In genomic region chr17:23749400-23750191, GRCm38 (mm10) we compare ENCODE assay signal across 10 mouse cellular contexts. TPM values are rescaled to one million over a fixed set of nuclear protein-coding genes. Genes with fewer than 3 reads are reported as not detected.
A peak's percentile ranks its signal among the peaks of the same experiment; 100 is the strongest.
DNase-seq lines count a peak whose midpoint lies in the region; ATAC-seq and TF ChIP-seq lines count a peak whose summit lies in the region.
"Had no signal": no experiment of that assay in that cellular context is flagged by ENCODE, and none has a peak within 500 bp of the region (broad histone marks: within the 10 kb centered on the region; RNA-seq: fewer than 3 reads in every experiment).

No protein-coding gene starts in this region.

- DNase-seq in heart, adult 18-20 months, result no peak
- no peak for DNase-seq in intestine, embryonic 14.5 days (ENCODE audit: low spot score)
- DNase-seq in right cerebral cortex, postnatal 25 days, result no peak
- no peak for DNase-seq in urinary bladder, postnatal 4 days (ENCODE audit: low spot score in 2 of 2)

- H3K4me2 ChIP-seq in heart, embryonic 14.5 days (ENCODE audit: low read length), result peak overlapping the region; percentile 39
- H3K4me2 ChIP-seq in intestine, embryonic 14.5 days (ENCODE audit: low read length), result peak overlapping the region; percentile 5; the same call in 1 of the 2 replicates
- peak overlapping the region; percentile 74 for H3K4me2 ChIP-seq in myocyte (ENCODE audit: low read depth)
- H3K4me2 ChIP-seq: hindbrain, embryonic 15.5 days had no signal

- no peaks in the 10 kb centered on the region for H3K9me3 ChIP-seq in heart, embryonic 14.5 days (ENCODE audit: control insufficient read depth, low read length)
- H3K9me3 ChIP-seq in megakaryocyte, embryonic 14.5 days, result no peaks in the 10 kb centered on the region
- no peaks in the 10 kb centered on the region for H3K9me3 ChIP-seq in intestine, embryonic 14.5 days (ENCODE audit: control insufficient read depth, low read length)
- H3K9me3 ChIP-seq: hindbrain, embryonic 15.5 days had no signal

- peaks cover 38% of the 10 kb centered on the region for H3K27me3 ChIP-seq in heart, embryonic 14.5 days (ENCODE audit: control insufficient read depth, insufficient read depth, low read length)
- H3K27me3 ChIP-seq in megakaryocyte, embryonic 14.5 days (replicated peaks), result peaks cover 30% of the 10 kb centered on the region
- H3K27me3 ChIP-seq in intestine, embryonic 14.5 days (replicated peaks; ENCODE audit: control insufficient read depth, insufficient read depth, low read length), result peaks cover 35% of the 10 kb centered on the region
- H3K27me3 ChIP-seq in myocyte (ENCODE audit: control insufficient read depth, insufficient read depth, insufficient read length), result peaks cover 13% of the 10 kb centered on the region

- no peak for ATAC-seq in heart, embryonic 14.5 days (ENCODE audit: insufficient number of reproducible peaks, insufficient read depth, low FRiP score, low read depth)
- no peak for ATAC-seq in megakaryocyte, adult 5-6 weeks (ENCODE audit: poor library complexity, severe bottlenecking)
- no peak for ATAC-seq in intestine, embryonic 14.5 days (replicated peaks; ENCODE audit: low FRiP score, low TSS enrichment, low read depth)
- ATAC-seq: forebrain, embryonic 16.5 days had no signal

- 0 out of 2 replicates have a peak overlapping the region, but pooled peaks have one; percentile 22 for H3K9ac ChIP-seq in heart, embryonic 14.5 days (ENCODE audit: low read length)
- H3K9ac ChIP-seq in intestine, embryonic 14.5 days (ENCODE audit: low read length), result no peak overlapping the region
- H3K9ac ChIP-seq: hindbrain, embryonic 15.5 days had no signal

- peak overlapping the region in 1 of 2 experiments; percentile 12; a peak in 2 of 4 replicates for H3K4me3 ChIP-seq in heart, embryonic 14.5 days (ENCODE audit: control insufficient read depth in 1 of 2, insufficient read depth in 1 of 2, low read depth in 1 of 2, low read length in 2 of 2)
- peak overlapping the region; percentile 92 for H3K4me3 ChIP-seq in megakaryocyte, embryonic 14.5 days (replicated peaks)
- H3K4me3 ChIP-seq in intestine, embryonic 14.5 days (ENCODE audit: low read depth, low read length), result no peak overlapping the region
- no peak overlapping the region for H3K4me3 ChIP-seq in myocyte
- H3K4me3 ChIP-seq: hindbrain, embryonic 15.5 days had no signal

- no peak overlapping the region for H3K27ac ChIP-seq in heart, embryonic 14.5 days (replicated peaks in 1 of 2; ENCODE audit: control insufficient read depth in 1 of 2, insufficient read depth in 1 of 2, low read depth in 2 of 2, low read length in 2 of 2)
- no peak overlapping the region for H3K27ac ChIP-seq in intestine, embryonic 14.5 days (ENCODE audit: low read depth)
- H3K27ac ChIP-seq: hindbrain, embryonic 15.5 days had no signal

- 77% methylated on average over 11 of the region's 11 CpGs for WGBS in heart, embryonic 14.5 days
- WGBS in intestine, embryonic 14.5 days, result 77% methylated on average over 11 of the region's 11 CpGs

- no peak for TF ChIP-seq POLR2A in myocyte (IDR thresholded peaks at IDR 0.05; ENCODE audit: insufficient read length, low read depth)

- peaks cover 10 to 17% of the 10 kb centered on the region in 2 experiments; a peak in 3 of 4 replicates for H3K4me1 ChIP-seq in heart, embryonic 14.5 days (ENCODE audit: control insufficient read depth in 2 of 2, insufficient read depth in 2 of 2, low read length in 2 of 2)
- peaks cover 50% of the 10 kb centered on the region for H3K4me1 ChIP-seq in megakaryocyte, embryonic 14.5 days
- H3K4me1 ChIP-seq in intestine, embryonic 14.5 days (replicated peaks; ENCODE audit: control insufficient read depth, insufficient read depth, low read length), result peaks cover 14% of the 10 kb centered on the region

- peaks cover 34% of the 10 kb centered on the region for H3K36me3 ChIP-seq in heart, embryonic 14.5 days (ENCODE audit: control insufficient read depth, insufficient read depth, low read length)
- H3K36me3 ChIP-seq in megakaryocyte, embryonic 14.5 days (replicated peaks; ENCODE audit: low read length), result peaks cover 31% of the 10 kb centered on the region
- H3K36me3 ChIP-seq in intestine, embryonic 14.5 days (ENCODE audit: control insufficient read depth, insufficient read depth, low read length), result peaks cover 28% of the 10 kb centered on the region
- H3K36me3 ChIP-seq in myocyte (ENCODE audit: control insufficient read depth, insufficient read depth), result no peaks in the 10 kb centered on the region

- no peak overlapping the region for H3ac ChIP-seq in myocyte (ENCODE audit: control insufficient read depth, insufficient read length)

- no peaks in the 10 kb centered on the region for H3K79me2 ChIP-seq in myocyte (ENCODE audit: control insufficient read depth, insufficient read depth)

TF ChIP-seq in myocyte, 11 proteins besides CTCF, POLR2A, EP300 and RAD21:
- TF ChIP-seq MYOG (IDR thresholded peaks at IDR 0.05; ENCODE audit: control insufficient read depth in 1 of 3, insufficient read depth in 1 of 3, insufficient read length in 2 of 3, low read depth in 2 of 3), result no peak
- TF ChIP-seq MAX (IDR thresholded peaks at IDR 0.05; ENCODE audit: low read depth), result no peak
- TF ChIP-seq POLR2AphosphoS2 (IDR thresholded peaks at IDR 0.05; ENCODE audit: insufficient read length, low read depth), result no peak
- no peak for TF ChIP-seq USF1 (IDR thresholded peaks at IDR 0.05; ENCODE audit: low read depth)
- TF ChIP-seq REST (IDR thresholded peaks at IDR 0.05; ENCODE audit: insufficient read depth, insufficient read length), result no peak
- no peak for TF ChIP-seq CEBPB (IDR thresholded peaks at IDR 0.05; ENCODE audit: insufficient read depth, poor library complexity, severe bottlenecking)
- no peak for TF ChIP-seq TCF3 (IDR thresholded peaks at IDR 0.05; ENCODE audit: insufficient read length, low read depth)
- no peak for TF ChIP-seq E2F4 (IDR thresholded peaks at IDR 0.05; ENCODE audit: insufficient read depth)
- no peak for TF ChIP-seq MYOD1 (IDR thresholded peaks at IDR 0.05; ENCODE audit: control insufficient read depth in 1 of 3, insufficient read length in 2 of 3, low read depth in 2 of 3)
- no peak for TF ChIP-seq TCF12 (IDR thresholded peaks at IDR 0.05; ENCODE audit: insufficient read depth, poor library complexity, severe bottlenecking)
- TF ChIP-seq SRF (IDR thresholded peaks at IDR 0.05; ENCODE audit: control insufficient read depth, insufficient read length, low read depth), result no peak

RNA-seq across cellular contexts. Expression of gene Kremen2, which starts 4.0 kb away (rescaled TPM):
- not detected in 2 replicates for polyA plus RNA-seq in heart, embryonic 14.5 days (2014; fragmentation: Nextera tagmentation; extraction: Ambion mirVana)
- total RNA-seq in heart, adult 18-20 months (2021), result under 1 TPM; 0.15 to 0.18 TPM
- polyA plus RNA-seq in megakaryocyte, embryonic 14.5 days (2012; ENCODE audit: insufficient read depth, low replicate concordance), result not detected in 2 replicates
- total RNA-seq in megakaryocyte, adult 5-6 weeks (2015), result not detected in 2 replicates
- total RNA-seq in megakaryocyte, adult 5-6 weeks (2017), result not detected in 2 replicates
- 0.16 and 0.19 TPM in 2 replicates for polyA plus RNA-seq in intestine, embryonic 14.5 days (2014; fragmentation: Nextera tagmentation; extraction: Ambion mirVana)
- polyA plus RNA-seq in myocyte (2012; fragmentation: generic; extraction: Trizol), result 0.88 TPM

RNA-seq across cellular contexts. Expression of gene Paqr4, which starts 8.9 kb away (rescaled TPM):
- 10.6 and 12.7 TPM in 2 replicates for polyA plus RNA-seq in heart, embryonic 14.5 days (2014; fragmentation: Nextera tagmentation; extraction: Ambion mirVana)
- 10 to 100 TPM; 22.9 to 29.2 TPM for total RNA-seq in heart, adult 18-20 months (2021)
- polyA plus RNA-seq in megakaryocyte, embryonic 14.5 days (2012; ENCODE audit: insufficient read depth, low replicate concordance), result 1.7 TPM in 1 of 2 replicates, not detected in the other
- total RNA-seq in megakaryocyte, adult 5-6 weeks (2015), result 3.3 and 4.1 TPM in 2 replicates
- 7.6 and 10.1 TPM in 2 replicates for total RNA-seq in megakaryocyte, adult 5-6 weeks (2017)
- 18.4 and 18.6 TPM in 2 replicates for polyA plus RNA-seq in intestine, embryonic 14.5 days (2014; fragmentation: Nextera tagmentation; extraction: Ambion mirVana)
- 15.4 TPM for polyA plus RNA-seq in myocyte (2012; fragmentation: generic; extraction: Trizol)

RNA-seq across cellular contexts. Expression of gene Flywch1, which starts 21.8 kb away (rescaled TPM):
- polyA plus RNA-seq in heart, embryonic 14.5 days (2014; fragmentation: Nextera tagmentation; extraction: Ambion mirVana), result 42.4 TPM in 2 replicates
- total RNA-seq in heart, adult 18-20 months (2021), result 10 to 100 TPM; 38.1 to 40.7 TPM
- polyA plus RNA-seq in megakaryocyte, embryonic 14.5 days (2012; ENCODE audit: insufficient read depth, low replicate concordance), result 6.0 and 53.7 TPM in 2 replicates
- 3.1 and 3.7 TPM in 2 replicates for total RNA-seq in megakaryocyte, adult 5-6 weeks (2015)
- 7.7 and 12.0 TPM in 2 replicates for total RNA-seq in megakaryocyte, adult 5-6 weeks (2017)
- 58.6 and 69.4 TPM in 2 replicates for polyA plus RNA-seq in intestine, embryonic 14.5 days (2014; fragmentation: Nextera tagmentation; extraction: Ambion mirVana)
- 43.5 TPM for polyA plus RNA-seq in myocyte (2012; fragmentation: generic; extraction: Trizol)

RNA-seq across cellular contexts. Expression of gene Pkmyt1, which starts 23.5 kb away (rescaled TPM):
- 27.2 and 28.1 TPM in 2 replicates for polyA plus RNA-seq in heart, embryonic 14.5 days (2014; fragmentation: Nextera tagmentation; extraction: Ambion mirVana)
- total RNA-seq in heart, adult 18-20 months (2021), result 1 to 10 TPM; 1.1 to 1.4 TPM
- 43.9 and 71.2 TPM in 2 replicates for polyA plus RNA-seq in megakaryocyte, embryonic 14.5 days (2012; ENCODE audit: insufficient read depth, low replicate concordance)
- 31.1 and 32.2 TPM in 2 replicates for total RNA-seq in megakaryocyte, adult 5-6 weeks (2015)
- 15.9 and 16.6 TPM in 2 replicates for total RNA-seq in megakaryocyte, adult 5-6 weeks (2017)
- polyA plus RNA-seq in intestine, embryonic 14.5 days (2014; fragmentation: Nextera tagmentation; extraction: Ambion mirVana), result 53.6 and 57.9 TPM in 2 replicates
- 11.5 TPM for polyA plus RNA-seq in myocyte (2012; fragmentation: generic; extraction: Trizol)

RNA-seq across cellular contexts. Expression of gene 1520401A03Rik, which starts 27.0 kb away (rescaled TPM):
- polyA plus RNA-seq in heart, embryonic 14.5 days (2014; fragmentation: Nextera tagmentation; extraction: Ambion mirVana), result not detected in 2 replicates
- total RNA-seq in heart, adult 18-20 months (2021), result not detected
- 0.22 TPM in 1 of 2 replicates, not detected in the other for polyA plus RNA-seq in megakaryocyte, embryonic 14.5 days (2012; ENCODE audit: insufficient read depth, low replicate concordance)
- total RNA-seq in megakaryocyte, adult 5-6 weeks (2015), result not detected in 2 replicates
- total RNA-seq in megakaryocyte, adult 5-6 weeks (2017), result not detected in 2 replicates
- 0.04 TPM in 1 of 2 replicates, not detected in the other for polyA plus RNA-seq in intestine, embryonic 14.5 days (2014; fragmentation: Nextera tagmentation; extraction: Ambion mirVana)
- polyA plus RNA-seq in myocyte (2012; fragmentation: generic; extraction: Trizol), result 0.40 TPM
- polyA plus RNA-seq: forebrain, embryonic 16.5 days had no signal

Comparison
In these comparisons a context has a peak if more than half of its experiments do, and no peak if none do; other contexts are left out.
1. H3K4me2 ChIP-seq: peak in every context shown above with its lines; median percentile 74 in myocyte; 39 in heart, embryonic 14.5 days; 5 in intestine, embryonic 14.5 days.